Mouse (Mus musculus) neutrophil, adult 5-6 weeks (primary cell): Measurements from ENCODE around the gene Ly6g6f. TPM values are rescaled to one million over a fixed set of nuclear protein-coding genes. Genes with fewer than 3 reads are reported as not detected.
A peak's percentile ranks its signal among the peaks of the same experiment; 100 is the strongest.
"Not testable (repeated sequence)": the region's sequence is repeated elsewhere in the genome, so short reads cannot be mapped to it uniquely, and the experiment has no call there.

ENCODE experiments used
- ATAC-seq: fragments of 151-379, 151-347 bp; 2 replicates; pipeline ENCODE4 v1.8.0; 2017; ENCODE audit warnings: mild to moderate bottlenecking, moderate TSS enrichment; ENCODE audit not compliant: insufficient number of reproducible peaks, poor library complexity, low FRiP score, severe bottlenecking; ENCODE audit errors: extremely low read depth
- total RNA-seq: library from RNA; stranded (forward); fragments of 200-1000 nt; gene quantifications from 2 replicates; pipeline ENCODE4 v1.2.3, GENCODE M21; 2017

Ly6g6f gene
- 0.49 TPM in 1 of 2 replicates, not detected in the other for total RNA-seq

- no peak for ATAC-seq
Observed at GRCm38 (mm10) chr17:35085208-35085865, at the start of gene Ly6g6f. Gene Ly6g6f (minus strand): TSS chr17:35085610.

GRCm38 (mm10) chr17:35134801-35135590 is 49.6 kb upstream of the Ly6g6f start, which contains the start of gene Bag6:
Gene Bag6 (plus strand): TSS chr17:35135178.
- peak; percentile 76 for ATAC-seq

- ATAC-seq: no peak
Observed at GRCm38 (mm10) chr17:35133517-35133916, 48.1 kb upstream of the Ly6g6f start.

GRCm38 (mm10) chr17:35132174-35132560 is 46.8 kb upstream of the Ly6g6f start:
- ATAC-seq: no peak

GRCm38 (mm10) chr17:35131500-35132173 is 46.2 kb upstream of the Ly6g6f start, which contains the start of gene Apom:
Gene Apom (minus strand): TSS chr17:35132050.
- ATAC-seq: no peak

GRCm38 (mm10) chr17:35131038-35131437 is 45.6 kb upstream of the Ly6g6f start:
- no peak for ATAC-seq

- no peak for ATAC-seq
Observed at GRCm38 (mm10) chr17:35128996-35129395, 43.6 kb upstream of the Ly6g6f start.

GRCm38 (mm10) chr17:35127017-35127416 is 41.6 kb upstream of the Ly6g6f start:
- no peak for ATAC-seq

GRCm38 (mm10) chr17:35126206-35126611 is 40.8 kb upstream of the Ly6g6f start, which contains the start of gene D17H6S53E:
Gene D17H6S53E (plus strand): TSS chr17:35126373.
- peak; percentile 46 for ATAC-seq

- no peak for ATAC-seq
Observed at GRCm38 (mm10) chr17:35125578-35125977, 40.2 kb upstream of the Ly6g6f start.

- peak; percentile 33; the same call in 1 of the 2 replicates for ATAC-seq
Observed at GRCm38 (mm10) chr17:35125081-35125480, 39.7 kb upstream of the Ly6g6f start.

GRCm38 (mm10) chr17:35124261-35124896 is 39.0 kb upstream of the Ly6g6f start:
- ATAC-seq: not testable (repeated sequence)

- not testable (repeated sequence) for ATAC-seq
Observed at GRCm38 (mm10) chr17:35123287-35123686, 37.9 kb upstream of the Ly6g6f start.

GRCm38 (mm10) chr17:35121871-35122303 is 36.5 kb upstream of the Ly6g6f start, which contains the start of gene Csnk2b:
Gene Csnk2b (minus strand): TSS chr17:35122053.
- ATAC-seq: no peak

GRCm38 (mm10) chr17:35121143-35121799 is 35.9 kb upstream of the Ly6g6f start, which contains the start of gene Gpank1:
Gene Gpank1 (plus strand): TSS chr17:35121455.
- ATAC-seq: peak; percentile 93

GRCm38 (mm10) chr17:35120745-35121142 is 35.3 kb upstream of the Ly6g6f start:
- ATAC-seq: no peak

- ATAC-seq: peak; percentile 54; the same call in 1 of the 2 replicates
Observed at GRCm38 (mm10) chr17:35115046-35116019, 29.9 kb upstream of the Ly6g6f start, which contains the start of gene Ly6g5b. Gene Ly6g5b (minus strand): TSS chr17:35115428.
